Mouse (Mus musculus) CH12.LX (cell line): ENCODE results near the gene Snai3. TPM values are rescaled to one million over a fixed set of nuclear protein-coding genes. Genes with fewer than 3 reads are reported as not detected.

ENCODE experiments used
- DNase-seq: peaks from one replicate; pipeline ENCODE4 v3.0.0-alpha.2; 2013; ENCODE audit errors: extremely low read depth
- H3K27ac ChIP-seq: 2 replicates; pipeline ENCODE4 v1.5.1; 2012; ENCODE audit warnings: low read depth, mild to moderate bottlenecking, control low read depth, moderate library complexity; ENCODE audit not compliant: insufficient read depth
- H3K27me3 ChIP-seq: replicated peaks from 2 replicates; pipeline ENCODE3; 2012; ENCODE audit warnings: inconsistent platforms
- H3K36me3 ChIP-seq, 2 experiments: replicated peaks in 1 of 2; 2 replicates each; pipeline versions ENCODE3 to v1.6.1; 2012; ENCODE audit warnings: inconsistent platforms in 1 of 2, low read length in 1 of 2, mild to moderate bottlenecking in 1 of 2, mixed read lengths in 1 of 2, moderate library complexity in 1 of 2; ENCODE audit not compliant: control insufficient read depth in 1 of 2, insufficient read depth in 1 of 2
- H3K4me1 ChIP-seq, 2 experiments: 2 replicates each; pipeline ENCODE4 v1.6.1; 2012; ENCODE audit warnings: inconsistent platforms in 1 of 2, moderate library complexity in 1 of 2; ENCODE audit not compliant: insufficient read depth in 2 of 2, control insufficient read depth in 1 of 2
- H3K4me2 ChIP-seq: 2 replicates; pipeline ENCODE4 v1.6.1; 2012; ENCODE audit warnings: low read depth, mild to moderate bottlenecking, control low read depth; ENCODE audit not compliant: poor library complexity, insufficient read depth, severe bottlenecking
- H3K4me3 ChIP-seq, 3 experiments: fragments of 150-350 bp in 1 of 3; sonication (generic) in 1 of 3; replicated peaks in 1 of 3; 2 replicates each; pipeline versions ENCODE3 to v1.5.1; 2011 to 2012; ENCODE audit warnings: low read depth in 2 of 3, low read length in 2 of 3, mild to moderate bottlenecking in 2 of 3, moderate library complexity in 2 of 3, control low read depth in 1 of 3, improper control_type of control experiment in 1 of 3, inconsistent platforms in 1 of 3, mixed read lengths in 1 of 3; ENCODE audit not compliant: poor library complexity in 1 of 3
- H3K79me2 ChIP-seq: replicated peaks from 2 replicates; pipeline ENCODE4 v1.6.1; 2012; ENCODE audit warnings: mild to moderate bottlenecking, moderate library complexity; ENCODE audit not compliant: control insufficient read depth, poor library complexity, insufficient read depth, severe bottlenecking; ENCODE audit errors: extremely low read depth
- H3K9ac ChIP-seq: 2 replicates; pipeline ENCODE4 v1.6.1; 2012; ENCODE audit warnings: low read depth, mild to moderate bottlenecking, control low read depth, moderate library complexity; ENCODE audit not compliant: insufficient read depth
- H3K9me3 ChIP-seq: replicated peaks from 2 replicates; pipeline ENCODE3; 2012; ENCODE audit warnings: low read length, inconsistent platforms, mixed read lengths
- BHLHE40 ChIP-seq: IDR thresholded peaks from 2 replicates; pipeline ENCODE4 v1.6.1; 2011; ENCODE audit warnings: mild to moderate bottlenecking, low read depth, low read length, improper control_type of control experiment
- CHD2 ChIP-seq: IDR thresholded peaks from 2 replicates; pipeline ENCODE4 v1.6.1; 2011; ENCODE audit warnings: low read length, improper control_type of control experiment
- ETS1 ChIP-seq: conservative IDR thresholded peaks from 2 replicates; pipeline ENCODE4 v1.6.1; 2012; ENCODE audit warnings: low read depth, mild to moderate bottlenecking, inconsistent platforms, low read length, improper control_type of control experiment, moderate library complexity
- IRF4 ChIP-seq: IDR thresholded peaks from 2 replicates; pipeline ENCODE4 v1.6.1; 2014; ENCODE audit warnings: low read depth, mild to moderate bottlenecking, inconsistent platforms, low read length, improper control_type of control experiment
- JUND ChIP-seq: conservative IDR thresholded peaks from 2 replicates; pipeline ENCODE4 v1.6.1; 2011; ENCODE audit warnings: low read depth, low read length, improper control_type of control experiment
- KAT2A ChIP-seq: IDR thresholded peaks from 2 replicates; pipeline ENCODE4 v1.6.1; 2012; ENCODE audit warnings: low read length, improper control_type of control experiment, inconsistent platforms; ENCODE audit not compliant: insufficient replicate concordance
- MAFK ChIP-seq: IDR thresholded peaks from 2 replicates; pipeline ENCODE4 v1.6.1; 2011; ENCODE audit warnings: low read length, improper control_type of control experiment; ENCODE audit not compliant: insufficient replicate concordance
- MAX ChIP-seq: IDR thresholded peaks from 2 replicates; pipeline ENCODE4 v1.6.1; 2011; ENCODE audit warnings: low read length, improper control_type of control experiment
- MAZ ChIP-seq: IDR thresholded peaks from 2 replicates; pipeline ENCODE4 v1.6.1; 2012; ENCODE audit warnings: low read depth, mild to moderate bottlenecking, inconsistent platforms, low read length, improper control_type of control experiment, moderate library complexity
- MEF2A ChIP-seq: IDR thresholded peaks from 2 replicates; pipeline ENCODE4 v1.6.1; 2014; ENCODE audit warnings: low read depth, mild to moderate bottlenecking, inconsistent platforms, low read length, improper control_type of control experiment, borderline replicate concordance
- PAX5 ChIP-seq: IDR thresholded peaks from 2 replicates; pipeline ENCODE4 v1.6.1; 2012; ENCODE audit warnings: low read length, inconsistent platforms, mixed read lengths
- POLR2AphosphoS2 ChIP-seq: IDR thresholded peaks from 2 replicates; pipeline ENCODE4 v1.6.1; 2011; ENCODE audit warnings: low read depth, low read length, improper control_type of control experiment
- SMC3 ChIP-seq: IDR thresholded peaks from 2 replicates; pipeline ENCODE4 v1.6.1; 2011; ENCODE audit warnings: low read depth, low read length, improper control_type of control experiment
- TBP ChIP-seq: conservative IDR thresholded peaks from 2 replicates; pipeline ENCODE4 v1.6.1; 2011; ENCODE audit warnings: low read depth, low read length, improper control_type of control experiment
- TCF12 ChIP-seq: IDR thresholded peaks from 2 replicates; pipeline ENCODE4 v1.6.1; 2014; ENCODE audit warnings: low read depth, mild to moderate bottlenecking, inconsistent platforms, low read length, improper control_type of control experiment
- UBTF ChIP-seq: IDR thresholded peaks from 2 replicates; pipeline ENCODE4 v1.6.1; 2012; ENCODE audit warnings: low read depth, mild to moderate bottlenecking, inconsistent platforms, low read length, improper control_type of control experiment, moderate library complexity
- USF1 ChIP-seq: IDR thresholded peaks from 2 replicates; pipeline ENCODE4 v1.6.1; 2014; ENCODE audit warnings: low read depth, mild to moderate bottlenecking, inconsistent platforms, low read length, improper control_type of control experiment
- ZMIZ1 ChIP-seq: IDR thresholded peaks from 2 replicates; pipeline ENCODE4 v1.6.1; 2012; ENCODE audit warnings: low read depth, mild to moderate bottlenecking, inconsistent platforms, low read length, improper control_type of control experiment
- ZNF384 ChIP-seq: IDR thresholded peaks from 2 replicates; pipeline ENCODE4 v1.6.1; 2012; ENCODE audit warnings: low read depth, low read length, improper control_type of control experiment, inconsistent platforms
- dilution Hi-C: fragments of 300-500 bp; cut with MboI; formaldehyde crosslinking; loops from 2 replicates; pipeline ENCODE4 v1.14.3; 2020; ENCODE audit warnings: low sequenced_read_pairs; ENCODE audit not compliant: extremely low pct_unique_long_range_greater_than_20kb, extremely low pct_ligation_motif_present
- in situ Hi-C: fragments of 300-500 bp; cut with MboI; formaldehyde crosslinking; loops from 3 replicates; pipeline ENCODE4 v1.14.3; 2019; ENCODE audit warnings: low sequenced_read_pairs, low pct_ligation_motif_present, low pct_unique_long_range_greater_than_20kb, mixed read lengths
- polyA plus RNA-seq: library from polyadenylated mRNA; unstranded; fragments of >175 nt; gene quantifications from 2 replicates; pipeline ENCODE4 v1.2.1, GENCODE M21; 2012; ENCODE audit warnings: low read depth; ENCODE audit not compliant: insufficient read length
- total RNA-seq, 2 experiments: library from RNA; depleted of rRNA; stranded (reverse); fragments of 300-350 nt in 1 of 2; fragments of >200 nt in 1 of 2; gene quantifications; 2 replicates each; pipeline ENCODE4 v1.2.3; 2012 to 2014

Gene Snai3
- total and polyA plus RNA-seq, 3 experiments, result 0.19 to 0.47 (median 0.44) TPM

DNA sequence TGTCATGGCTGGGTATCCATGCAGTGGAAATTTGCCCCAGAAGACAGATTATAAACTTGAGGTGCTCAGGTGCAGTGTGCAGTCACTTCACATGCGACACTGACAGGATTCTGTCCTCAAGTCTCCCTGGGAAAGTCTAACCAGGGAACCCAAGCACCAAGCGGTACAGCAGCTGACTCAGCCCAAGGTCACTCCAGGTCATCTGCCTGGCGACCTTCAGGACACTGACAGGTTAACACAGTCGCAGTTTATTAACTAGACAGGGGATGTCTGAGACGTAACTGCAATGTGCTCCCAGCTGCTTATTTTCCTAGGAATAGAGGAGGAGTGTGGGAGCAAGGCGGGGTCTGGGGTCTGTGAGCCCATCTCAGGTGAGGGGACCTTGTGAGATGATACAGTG, 8.9 kb upstream of the Snai3 start:
- Histone ChIP-seq H3K27me3 (no peaks in the 10 kb centered on the region), H3K27ac (no peak overlapping the region), H3K4me2 (no peak overlapping the region), H3K36me3 (peaks cover 23 to 86% of the 10 kb centered on the region in 2 experiments), H3K4me1 (peaks cover 5 to 15% of the 10 kb centered on the region in 2 experiments), H3K9ac (no peak overlapping the region), H3K79me2 (no peaks in the 10 kb centered on the region), H3K9me3 (no peaks in the 10 kb centered on the region), H3K4me3 (no peak overlapping the region)
- TF ChIP-seq USF1, result no peak
- TF ChIP-seq POLR2AphosphoS2, result no peak
- no peak for TF ChIP-seq MAFK
- TF ChIP-seq TBP, result no peak
- TF ChIP-seq MAX, result no peak
- TF ChIP-seq JUND, result no peak
- TF ChIP-seq ETS1, result no peak
- TF ChIP-seq KAT2A, result no peak
- no peak for TF ChIP-seq TCF12
- no peak for TF ChIP-seq ZMIZ1
- no peak for TF ChIP-seq CHD2
- DNase-seq, result no peak
- dilution Hi-C loops (no loop called here), in situ Hi-C loops (no loop called here)

DNA sequence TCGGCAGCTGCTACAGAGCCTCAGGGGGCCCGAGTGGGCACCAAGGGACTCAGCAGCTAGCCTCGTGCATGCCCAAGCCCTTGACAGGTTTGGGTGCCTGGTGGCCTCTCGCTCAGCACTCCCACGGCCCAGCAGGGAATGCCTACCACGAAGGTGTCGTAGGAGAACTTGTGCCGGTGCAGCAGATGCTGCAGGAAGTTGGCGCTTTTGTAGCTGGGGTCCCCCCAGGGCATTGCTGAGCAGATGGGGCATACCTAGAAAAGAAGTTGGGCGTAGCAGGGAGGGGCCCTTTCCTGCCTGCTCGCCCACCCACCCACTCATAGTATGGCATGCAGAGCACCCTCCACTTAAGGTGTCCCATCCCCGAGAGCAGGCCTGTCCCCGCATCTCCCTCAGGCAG, 7.3 kb upstream of the Snai3 start:
- peaks cover 19 to 73% of the 10 kb centered on the region in 2 experiments for H3K36me3 ChIP-seq
- H3K4me2 ChIP-seq, result no peak overlapping the region
- no peak overlapping the region for H3K27ac ChIP-seq
- peaks cover 3% of the 10 kb centered on the region for H3K9me3 ChIP-seq
- DNase-seq, result no peak
- TF ChIP-seq MEF2A (no peak), JUND (no peak)
- dilution Hi-C loops (no loop called here), in situ Hi-C loops (no loop called here)
- H3K4me1 ChIP-seq, result peaks cover 0 to 8% of the 10 kb centered on the region in 2 experiments; a peak in 1 of 4 replicates
- no peak overlapping the region for H3K4me3 ChIP-seq
- H3K9ac ChIP-seq, result no peak overlapping the region
- no peaks in the 10 kb centered on the region for H3K79me2 ChIP-seq
- no peaks in the 10 kb centered on the region for H3K27me3 ChIP-seq

DNA sequence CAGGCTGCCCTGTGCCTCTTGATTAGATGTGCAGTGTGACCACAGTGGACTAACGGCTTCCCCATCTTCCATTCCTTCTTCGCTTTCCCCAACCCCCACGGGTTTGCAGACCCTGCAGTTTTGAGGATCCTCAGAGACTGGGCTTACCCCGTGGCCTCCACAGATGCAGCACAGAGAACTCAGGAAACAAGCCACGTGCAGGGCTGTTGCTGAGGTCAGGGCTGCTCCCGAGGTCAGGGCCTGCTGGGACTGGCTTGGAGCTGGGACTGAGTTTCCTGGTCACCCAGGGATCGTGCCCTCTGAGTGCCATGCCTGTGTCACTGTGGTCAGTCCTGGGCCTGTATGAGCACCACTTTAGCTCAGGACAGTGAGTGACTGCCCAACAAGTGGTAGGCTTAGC, 4.5 kb upstream of the Snai3 start:
- Histone ChIP-seq H3K4me3 (no peak overlapping the region), H3K4me1 (peaks cover 7 to 29% of the 10 kb centered on the region in 2 experiments), H3K27me3 (peaks cover 21% of the 10 kb centered on the region), H3K36me3 (peaks cover 19 to 51% of the 10 kb centered on the region in 2 experiments), H3K79me2 (no peaks in the 10 kb centered on the region), H3K9ac (no peak overlapping the region), H3K4me2 (no peak overlapping the region), H3K27ac (no peak overlapping the region), H3K9me3 (peaks cover 3% of the 10 kb centered on the region)
- DNase-seq, result no peak
- TF ChIP-seq UBTF, result no peak
- TF ChIP-seq POLR2AphosphoS2, result no peak
- no peak for TF ChIP-seq SMC3
- no peak for TF ChIP-seq ETS1
- TF ChIP-seq MAZ, result no peak
- no peak for TF ChIP-seq ZNF384
- no peak for TF ChIP-seq PAX5
- TF ChIP-seq TBP, result no peak
- no peak for TF ChIP-seq MAFK
- no peak for TF ChIP-seq ZMIZ1
- no peak for TF ChIP-seq IRF4
- TF ChIP-seq MEF2A, result no peak
- no peak for TF ChIP-seq MAX
- TF ChIP-seq JUND, result no peak
- TF ChIP-seq BHLHE40, result no peak
- TF ChIP-seq KAT2A, result no peak
- in situ Hi-C loops (no loop called here), dilution Hi-C loops (no loop called here)
